Mouse (Mus musculus): ENCODE results near the gene Dnajb8.

The Dnajb8 gene

DNA sequence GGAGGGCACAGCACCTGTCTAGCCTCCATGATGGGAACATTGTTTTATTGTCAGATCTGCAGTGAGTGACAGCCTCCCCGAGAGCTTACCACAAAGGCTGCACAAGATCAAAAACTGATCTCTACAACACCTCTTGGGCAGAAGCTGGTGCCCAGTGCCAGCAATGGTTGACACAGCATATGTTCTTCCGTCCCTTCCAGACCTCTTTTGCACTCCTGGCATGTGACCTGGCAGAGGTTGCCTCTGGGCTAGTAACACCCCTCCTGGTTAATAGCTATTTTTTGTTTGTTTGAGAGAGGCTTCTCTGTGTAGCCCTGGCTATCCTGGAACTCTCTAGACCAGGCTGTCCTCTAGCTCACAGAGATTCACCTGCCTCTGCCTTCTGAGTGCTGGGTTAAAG, 56.1 kb downstream of the Dnajb8 start:
- no peak for DNase-seq (ENCODE audit: low read depth, low spot score)

GRCm38 (mm10) chr6:88290129-88290766, 68.2 kb downstream of the Dnajb8 start:
- no peak for DNase-seq (ENCODE audit: low read depth, low spot score)

DNA sequence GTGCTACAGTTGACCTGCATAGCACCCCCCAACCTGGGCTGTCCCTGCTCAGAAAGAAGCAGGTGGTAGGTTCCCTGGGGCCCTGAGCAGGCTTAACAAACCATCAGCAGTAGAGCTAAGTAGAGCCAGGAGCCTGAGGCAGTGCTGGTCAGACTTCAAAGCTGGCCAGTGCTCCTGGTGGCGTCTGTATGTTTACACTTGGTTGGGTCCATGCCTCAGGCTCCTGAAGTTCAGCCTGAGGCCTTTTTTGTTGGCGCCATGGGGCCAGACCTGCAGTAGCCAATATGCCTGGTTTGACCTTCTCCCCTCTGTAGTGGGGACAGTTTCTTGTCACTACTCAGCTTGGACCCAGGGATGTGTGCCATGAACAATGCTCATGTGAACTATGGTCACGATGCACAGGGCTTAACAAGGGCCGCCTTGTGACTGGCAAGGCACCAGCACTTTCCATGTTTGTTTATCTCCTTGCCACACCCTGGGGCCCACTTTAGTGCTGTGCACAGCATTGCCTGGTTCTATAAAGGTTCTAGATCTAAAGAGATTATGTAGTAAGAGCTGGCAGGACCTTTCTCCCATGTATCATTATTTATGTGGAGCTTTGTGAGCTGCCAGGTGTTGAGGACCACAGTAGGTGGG, 70.3 kb downstream of the Dnajb8 start:
- DNase-seq (ENCODE audit: low read depth, low spot score), result no peak

DNA sequence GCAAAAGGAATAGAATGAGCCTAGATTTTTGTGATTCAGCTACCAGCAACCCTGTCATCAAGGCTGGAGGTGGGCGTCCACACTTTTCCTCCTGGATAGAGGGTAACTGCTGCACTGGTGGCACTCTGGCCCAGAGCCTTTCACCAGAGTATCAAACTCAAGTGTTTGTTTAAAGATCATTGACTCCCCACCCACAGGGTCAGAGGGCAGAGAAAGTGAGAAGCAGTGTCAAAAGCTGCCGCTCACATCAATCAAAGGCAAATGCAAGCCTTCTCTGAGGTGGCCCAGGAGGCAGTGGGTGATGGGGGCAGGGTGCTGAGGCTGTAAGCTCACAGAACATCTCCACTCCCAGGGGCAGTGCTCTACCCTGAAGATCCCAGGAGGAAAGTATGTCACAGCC, 77.4 kb downstream of the Dnajb8 start:
- DNase-seq (ENCODE audit: low read depth, low spot score), result peak; percentile 17

DNA sequence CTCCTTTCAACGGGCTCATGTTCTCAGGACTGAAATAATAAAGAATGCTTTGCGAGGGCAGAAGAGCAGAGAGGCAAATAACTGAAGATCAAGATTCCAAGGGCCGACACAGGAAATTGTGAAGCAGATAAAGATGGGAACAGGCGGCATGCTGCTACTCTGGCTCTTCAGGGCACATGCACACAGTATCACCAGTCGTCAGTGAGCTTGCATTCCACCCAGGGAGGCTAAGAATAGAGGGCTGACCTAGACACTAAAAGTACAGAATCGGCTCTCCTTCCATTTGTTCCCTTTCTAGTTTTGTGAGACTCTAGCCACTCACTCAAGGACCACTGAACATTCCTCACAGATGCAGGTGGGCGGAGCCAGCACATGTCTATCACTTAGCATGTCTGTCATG, 79.2 kb downstream of the Dnajb8 start:
- no peak for DNase-seq (ENCODE audit: low read depth, low spot score)

Measured in mesoderm, embryonic 11.5 days (tissue).